Mouse (Mus musculus): ENCODE measurements at regions not wholly inside any gene's neighbourhood (a gene's known extent, or its start where the extent isn't known, plus 50 kb on each side); places are given as distances from the start of the nearest gene placed in this dataset.

GRCm38 (mm10) chr1:41812071-41812470 lies 883.5 kb upstream of the Pou3f3 start:
- TF ChIP-seq CTCF (conservative IDR thresholded peaks at IDR 0.05; ENCODE audit: low read length) (no peak), POU5F1 (IDR thresholded peaks at IDR 0.05; ENCODE audit: borderline replicate concordance, low read length) (no peak), NANOG (IDR thresholded peaks at IDR 0.05; ENCODE audit: borderline replicate concordance, low read length) (no peak)

All from E14TG2a.4 (cell line).